Mouse (Mus musculus): Measurements from ENCODE around the gene Gfra4. TPM values are rescaled to one million over a fixed set of nuclear protein-coding genes. Genes with fewer than 3 reads are reported as not detected.

The Gfra4 gene
- 3.4 TPM for polyA plus RNA-seq (2014; fragmentation: Illumina TruSeq; extraction: RNeasy Lipid Tissue Mini Kit (QIAGEN cat#74804); ENCODE audit: low read depth, low replicate concordance)

DNA sequence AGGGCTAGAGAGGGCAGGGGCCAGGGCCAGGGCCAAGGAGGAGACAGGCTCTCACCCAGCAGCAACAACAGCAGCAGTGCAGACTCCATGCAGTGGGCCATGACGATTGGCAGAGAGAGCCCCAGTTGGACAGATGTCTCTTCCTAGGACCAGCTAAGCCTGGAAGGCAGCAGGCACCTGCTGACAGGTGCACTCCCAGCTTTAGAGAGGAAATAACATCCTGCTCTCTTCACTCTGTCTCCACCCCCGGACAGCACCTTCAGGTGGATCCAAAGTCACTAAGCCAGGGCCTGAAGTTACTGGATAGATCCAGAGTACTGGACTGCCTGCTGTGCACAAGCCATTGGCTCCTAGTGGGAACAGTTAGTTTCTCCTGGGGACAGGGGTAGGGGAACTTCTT lies at the start of gene Gfra4:
Gene Gfra4, minus strand, starts transcription at position 101 of the 400 bp plus-strand sequence.

DNA sequence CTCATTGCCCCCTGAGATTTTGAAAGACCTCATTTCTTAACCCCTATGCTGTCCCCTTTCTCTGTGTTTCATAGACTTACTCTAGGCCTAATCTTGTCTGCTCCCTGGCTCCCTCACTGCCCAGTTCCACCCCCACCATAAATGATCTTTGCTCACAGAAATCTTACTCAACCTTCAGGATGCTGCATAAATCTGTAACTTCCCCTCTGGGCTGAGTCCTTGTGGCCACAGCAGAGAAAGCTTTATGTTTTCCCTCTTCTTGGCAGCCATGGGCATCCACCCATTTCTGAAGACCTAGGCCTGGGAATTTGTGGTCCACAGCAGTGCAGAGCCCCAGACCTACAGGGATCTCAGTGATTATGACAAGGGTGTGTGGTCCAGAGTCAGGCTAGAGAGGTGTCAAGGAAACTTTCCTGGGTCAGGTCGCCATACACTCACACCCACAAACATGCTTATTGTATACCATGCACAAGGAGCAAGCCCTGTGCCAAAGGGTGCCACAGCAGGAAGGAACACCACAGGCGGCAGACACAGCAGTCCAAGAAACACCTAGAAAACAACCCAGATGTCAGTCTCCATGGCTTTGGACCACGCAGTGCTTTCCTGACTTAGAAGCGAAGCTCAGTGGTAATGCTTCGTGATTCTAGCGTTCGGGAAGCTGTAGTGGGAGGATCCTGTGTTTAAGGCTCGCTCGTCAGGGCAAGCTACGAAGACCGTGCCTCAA lies 43.9 kb upstream of the Gfra4 start, which contains the start of gene Siglec1:
Gene Siglec1, minus strand, starts transcription at position 99 of the 724 bp plus-strand sequence.

DNA sequence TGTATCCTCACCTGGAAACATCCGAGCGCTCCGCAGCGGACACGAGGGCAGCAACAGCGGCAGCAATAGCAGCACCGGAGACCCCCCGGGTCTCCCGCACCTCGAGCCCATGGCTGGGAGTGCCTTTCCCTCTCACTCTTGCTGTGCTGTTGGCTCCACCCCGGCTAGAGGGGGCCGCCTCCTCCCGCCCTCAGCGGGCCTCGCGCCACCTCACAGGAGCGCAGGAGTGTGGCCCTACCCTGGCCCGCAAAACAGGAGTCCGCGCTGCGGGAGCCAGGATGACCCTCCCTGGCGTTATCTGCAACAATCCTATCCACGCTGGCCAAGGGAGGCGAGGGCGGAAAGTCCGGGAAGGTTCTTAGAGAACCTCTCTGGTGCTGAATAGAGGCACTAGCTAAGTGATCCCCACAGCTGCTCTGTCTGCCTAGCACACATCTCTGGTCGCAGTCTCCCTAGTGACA lies 20.5 kb upstream of the Gfra4 start, which contains the start of gene Adam33:
Gene Adam33, minus strand, starts transcription at position 411 of the 461 bp plus-strand sequence.

Other genes starting within 250 kb of the Gfra4 start
- gene 4930402H24Rik, start 136.7 kb downstream of the Gfra4 start, polyA plus RNA-seq (2014; fragmentation: Illumina TruSeq; extraction: RNeasy Lipid Tissue Mini Kit (QIAGEN cat#74804); ENCODE audit: low read depth, low replicate concordance) = 74.3 TPM
- 7.4 TPM for gene Atrn, start 136.6 kb downstream of the Gfra4 start, polyA plus RNA-seq (2014; fragmentation: Illumina TruSeq; extraction: RNeasy Lipid Tissue Mini Kit (QIAGEN cat#74804); ENCODE audit: low read depth, low replicate concordance)
- gene Adam33, start 20.7 kb upstream of the Gfra4 start, polyA plus RNA-seq (2014; fragmentation: Illumina TruSeq; extraction: RNeasy Lipid Tissue Mini Kit (QIAGEN cat#74804); ENCODE audit: low read depth, low replicate concordance) = not detected
- gene Siglec1, start 43.7 kb upstream of the Gfra4 start, polyA plus RNA-seq (2014; fragmentation: Illumina TruSeq; extraction: RNeasy Lipid Tissue Mini Kit (QIAGEN cat#74804); ENCODE audit: low read depth, low replicate concordance) = 0.06 TPM
- 0.57 TPM for gene Hspa12b, start 84.2 kb upstream of the Gfra4 start, polyA plus RNA-seq (2014; fragmentation: Illumina TruSeq; extraction: RNeasy Lipid Tissue Mini Kit (QIAGEN cat#74804); ENCODE audit: low read depth, low replicate concordance)
- gene Gm11037, start 90.4 kb upstream of the Gfra4 start, polyA plus RNA-seq (2014; fragmentation: Illumina TruSeq; extraction: RNeasy Lipid Tissue Mini Kit (QIAGEN cat#74804); ENCODE audit: low read depth, low replicate concordance) = not detected
- 14.9 TPM for gene 1700037H04Rik, start 117.0 kb upstream of the Gfra4 start, polyA plus RNA-seq (2014; fragmentation: Illumina TruSeq; extraction: RNeasy Lipid Tissue Mini Kit (QIAGEN cat#74804); ENCODE audit: low read depth, low replicate concordance)
- gene Cenpb, start 137.0 kb upstream of the Gfra4 start, polyA plus RNA-seq (2014; fragmentation: Illumina TruSeq; extraction: RNeasy Lipid Tissue Mini Kit (QIAGEN cat#74804); ENCODE audit: low read depth, low replicate concordance) = 2.8 TPM
- gene Cdc25b, start 143.9 kb upstream of the Gfra4 start, polyA plus RNA-seq (2014; fragmentation: Illumina TruSeq; extraction: RNeasy Lipid Tissue Mini Kit (QIAGEN cat#74804); ENCODE audit: low read depth, low replicate concordance) = 0.41 TPM
- gene Spef1, start 144.2 kb upstream of the Gfra4 start, polyA plus RNA-seq (2014; fragmentation: Illumina TruSeq; extraction: RNeasy Lipid Tissue Mini Kit (QIAGEN cat#74804); ENCODE audit: low read depth, low replicate concordance) = 2.4 TPM
- gene Ap5s1, start 164.0 kb upstream of the Gfra4 start, polyA plus RNA-seq (2014; fragmentation: Illumina TruSeq; extraction: RNeasy Lipid Tissue Mini Kit (QIAGEN cat#74804); ENCODE audit: low read depth, low replicate concordance) = 3.3 TPM
- 1.9 TPM for gene Mavs, start 191.0 kb upstream of the Gfra4 start, polyA plus RNA-seq (2014; fragmentation: Illumina TruSeq; extraction: RNeasy Lipid Tissue Mini Kit (QIAGEN cat#74804); ENCODE audit: low read depth, low replicate concordance)
- 58.3 TPM for gene Pank2, start 219.4 kb upstream of the Gfra4 start, polyA plus RNA-seq (2014; fragmentation: Illumina TruSeq; extraction: RNeasy Lipid Tissue Mini Kit (QIAGEN cat#74804); ENCODE audit: low read depth, low replicate concordance)